ENCODE assay signal across 25 mouse cellular contexts in genomic region chr12:57016324-57016723, GRCm38 (mm10).
DNase-seq lines count a peak whose midpoint lies in the region; ATAC-seq lines count a peak whose summit lies in the region.
"Had no signal": no experiment of that assay in that cellular context is flagged by ENCODE, and none has a peak within 500 bp of the region (broad histone marks: within the 10 kb centered on the region; RNA-seq: fewer than 3 reads in every experiment).

No protein-coding gene starts in this region.

- no peaks in the 10 kb centered on the region for H3K4me1 ChIP-seq in embryonic facial prominence, embryonic 11.5 days (ENCODE audit: control insufficient read depth, insufficient read depth, low read length)
- H3K4me1 ChIP-seq in embryonic facial prominence, embryonic 10.5 days, result peaks cover 18% of the 10 kb centered on the region
- 0 out of 2 replicates have a peak, but pooled peaks cover 2% of the 10 kb centered on the region for H3K4me1 ChIP-seq in lung, embryonic 15.5 days
- no peaks in the 10 kb centered on the region for H3K4me1 ChIP-seq in limb, embryonic 13.5 days
- H3K4me1 ChIP-seq: embryonic facial prominence, embryonic 12.5 days; forebrain, embryonic 12.5 days; liver, embryonic 12.5 days; megakaryocyte, embryonic 14.5 days; midbrain, embryonic 15.5 days had no signal

- H3K27me3 ChIP-seq in embryonic facial prominence, embryonic 11.5 days (ENCODE audit: control insufficient read depth, insufficient read depth, low read length), result no peaks in the 10 kb centered on the region
- no peaks in the 10 kb centered on the region for H3K27me3 ChIP-seq in embryonic facial prominence, embryonic 10.5 days (replicated peaks; ENCODE audit: low read depth, poor library complexity, severe bottlenecking)
- H3K27me3 ChIP-seq in lung, embryonic 15.5 days, result no peaks in the 10 kb centered on the region
- no peaks in the 10 kb centered on the region for H3K27me3 ChIP-seq in limb, embryonic 13.5 days
- H3K27me3 ChIP-seq: embryonic facial prominence, embryonic 12.5 days; forebrain, embryonic 12.5 days; liver, embryonic 12.5 days; megakaryocyte, embryonic 14.5 days; midbrain, embryonic 15.5 days had no signal

- no peak overlapping the region for H3K4me3 ChIP-seq in embryonic facial prominence, embryonic 11.5 days (ENCODE audit: low read depth, low read length)
- no peak overlapping the region for H3K4me3 ChIP-seq in embryonic facial prominence, embryonic 10.5 days
- H3K4me3 ChIP-seq in lung, embryonic 15.5 days, result no peak overlapping the region
- no peak overlapping the region for H3K4me3 ChIP-seq in limb, embryonic 13.5 days
- H3K4me3 ChIP-seq: embryonic facial prominence, embryonic 12.5 days; erythroblast, embryonic 14.5 days; forebrain, embryonic 12.5 days; left cerebral cortex, adult 2 months; liver, embryonic 12.5 days; megakaryocyte, embryonic 14.5 days; midbrain, embryonic 15.5 days; myocyte had no signal

- peak; percentile 55 for DNase-seq in embryonic facial prominence, embryonic 11.5 days (ENCODE audit: low spot score)
- DNase-seq in embryonic facial prominence, embryonic 10.5 days (ENCODE audit: low spot score), result no peak
- no peak for DNase-seq in lung, postnatal 14 days
- peak; percentile 59 for DNase-seq in embryo, embryonic 10.5 days (ENCODE audit: low spot score)
- no peak for DNase-seq in layer of hippocampus, postnatal 14 days (ENCODE audit: low spot score in 2 of 2)
- no peak for DNase-seq in spleen, postnatal 14 days (ENCODE audit: low spot score in 2 of 2)
- DNase-seq: adrenal gland, postnatal 14 days; cerebellum, adult 2 months; cerebellum, postnatal 25 days; kidney, adult 18-20 months; kidney, postnatal 36 days; thymus, adult 2 months had no signal

- H3K9me3 ChIP-seq in embryonic facial prominence, embryonic 11.5 days (replicated peaks; ENCODE audit: control insufficient read depth, low read length), result no peaks in the 10 kb centered on the region
- no peaks in the 10 kb centered on the region for H3K9me3 ChIP-seq in embryonic facial prominence, embryonic 10.5 days
- H3K9me3 ChIP-seq in lung, embryonic 15.5 days, result no peaks in the 10 kb centered on the region
- H3K9me3 ChIP-seq in limb, embryonic 13.5 days, result no peaks in the 10 kb centered on the region
- H3K9me3 ChIP-seq: embryonic facial prominence, embryonic 12.5 days; forebrain, embryonic 12.5 days; liver, embryonic 12.5 days; megakaryocyte, embryonic 14.5 days; midbrain, embryonic 15.5 days had no signal

- ATAC-seq in embryonic facial prominence, embryonic 11.5 days (replicated peaks; ENCODE audit: insufficient number of reproducible peaks, low FRiP score, low TSS enrichment, low read depth), result no peak
- peak; percentile 62; the same call in 1 of the 2 replicates for ATAC-seq in lung, embryonic 15.5 days (ENCODE audit: borderline replicate concordance, extremely low read depth, low FRiP score, low TSS enrichment)
- peak; percentile 59; the same call in 1 of the 2 replicates for ATAC-seq in limb, embryonic 13.5 days (ENCODE audit: low FRiP score, low read depth)
- ATAC-seq: inflammation-experienced regulatory T-cells, adult 6 months; liver, embryonic 12.5 days; midbrain, embryonic 15.5 days had no signal

- H3K9ac ChIP-seq in embryonic facial prominence, embryonic 11.5 days (replicated peaks; ENCODE audit: low read length), result no peak overlapping the region
- H3K9ac ChIP-seq in lung, embryonic 15.5 days, result no peak overlapping the region
- H3K9ac ChIP-seq in limb, embryonic 13.5 days, result no peak overlapping the region
- H3K9ac ChIP-seq: embryonic facial prominence, embryonic 12.5 days; forebrain, embryonic 12.5 days; hindbrain, embryonic 14.5 days; liver, embryonic 12.5 days; midbrain, embryonic 15.5 days had no signal

- H3K4me2 ChIP-seq in embryonic facial prominence, embryonic 11.5 days (ENCODE audit: low read depth, low read length), result no peak overlapping the region
- H3K4me2 ChIP-seq in lung, embryonic 15.5 days, result no peak overlapping the region
- H3K4me2 ChIP-seq in limb, embryonic 13.5 days (replicated peaks), result no peak overlapping the region
- H3K4me2 ChIP-seq: embryonic facial prominence, embryonic 12.5 days; forebrain, embryonic 12.5 days; hindbrain, embryonic 14.5 days; liver, embryonic 12.5 days; midbrain, embryonic 15.5 days had no signal

- H3K36me3 ChIP-seq in embryonic facial prominence, embryonic 11.5 days (replicated peaks; ENCODE audit: control insufficient read depth, insufficient read depth, low read depth, low read length), result no peaks in the 10 kb centered on the region
- H3K36me3 ChIP-seq in embryonic facial prominence, embryonic 10.5 days (replicated peaks), result no peaks in the 10 kb centered on the region
- H3K36me3 ChIP-seq in lung, embryonic 15.5 days, result no peaks in the 10 kb centered on the region
- H3K36me3 ChIP-seq in limb, embryonic 13.5 days, result no peaks in the 10 kb centered on the region
- H3K36me3 ChIP-seq: embryonic facial prominence, embryonic 12.5 days; forebrain, embryonic 12.5 days; liver, embryonic 12.5 days; midbrain, embryonic 15.5 days had no signal

- H3K27ac ChIP-seq in embryonic facial prominence, embryonic 11.5 days (replicated peaks; ENCODE audit: low read depth, low read length), result no peak overlapping the region
- no peak overlapping the region for H3K27ac ChIP-seq in embryonic facial prominence, embryonic 10.5 days (replicated peaks)
- H3K27ac ChIP-seq in lung, embryonic 15.5 days, result no peak overlapping the region
- H3K27ac ChIP-seq in limb, embryonic 13.5 days, result no peak overlapping the region
- H3K27ac ChIP-seq: embryonic facial prominence, embryonic 12.5 days; forebrain, embryonic 12.5 days; hindbrain, embryonic 14.5 days; left cerebral cortex, adult 2 months; liver, embryonic 12.5 days; midbrain, embryonic 15.5 days; stomach, postnatal 0 days had no signal

- WGBS in embryonic facial prominence, embryonic 11.5 days, result 63% methylated on average over 3 of the region's 3 CpGs
- 73% methylated on average over 3 of the region's 3 CpGs for WGBS in embryonic facial prominence, embryonic 10.5 days
- 32% methylated on average over 3 of the region's 3 CpGs for WGBS in lung, embryonic 15.5 days
- 49% methylated on average over 3 of the region's 3 CpGs for WGBS in limb, embryonic 13.5 days

Comparison
In these comparisons a context has a peak if more than half of its experiments do, and no peak if none do; other contexts are left out.
1. DNase-seq: peak in embryonic facial prominence, embryonic 11.5 days (single experiment) and embryo, embryonic 10.5 days (single experiment); none in embryonic facial prominence, embryonic 10.5 days (single experiment), lung, postnatal 14 days (single experiment), layer of hippocampus, postnatal 14 days (0 of 2) and spleen, postnatal 14 days (0 of 2).